ENCODE assay signal across 17 mouse cellular contexts in the genomic region with DNA sequence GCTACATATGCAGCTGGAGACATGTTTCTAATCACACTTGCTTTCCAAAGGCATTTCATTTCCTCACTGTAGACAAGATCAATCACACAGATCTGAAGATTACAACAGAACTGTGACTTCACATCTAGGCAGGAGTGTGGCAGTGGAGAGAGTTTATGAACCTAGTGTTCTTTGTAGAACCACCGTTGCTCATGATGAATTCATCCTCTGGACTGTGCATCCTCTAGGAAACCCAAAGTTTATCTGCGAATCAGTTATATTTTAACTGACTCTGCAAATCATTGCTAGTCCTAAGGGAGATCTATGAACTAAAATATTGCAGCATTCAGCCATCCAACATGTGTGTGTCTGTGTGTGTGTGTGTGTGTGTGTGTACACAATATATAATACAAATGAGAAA.
"Had no signal": no experiment of that assay in that cellular context is flagged by ENCODE, and none has a peak within 500 bp of the region (broad histone marks: within the 10 kb centered on the region; RNA-seq: fewer than 3 reads in every experiment).

No protein-coding gene starts in this region.

- ATAC-seq: lung, postnatal 0 days; midbrain, embryonic 13.5 days; midbrain, embryonic 15.5 days had no signal

- H3K4me1 ChIP-seq: megakaryocyte, embryonic 14.5 days; midbrain, embryonic 13.5 days; neural tube, embryonic 12.5 days had no signal

- H3K9ac ChIP-seq: lung, embryonic 15.5 days; midbrain, embryonic 13.5 days; midbrain, embryonic 15.5 days; neural tube, embryonic 12.5 days; stomach, embryonic 15.5 days had no signal

- DNase-seq: lung, adult 2 months; lung, postnatal 14 days; lung, postnatal 36 days; right cerebral cortex, postnatal 14 days; thymus, adult 2 months; thymus, postnatal 25 days; thymus, postnatal 4 days had no signal

- H3K36me3 ChIP-seq: lung, embryonic 15.5 days; midbrain, embryonic 13.5 days; midbrain, embryonic 15.5 days; neural tube, embryonic 12.5 days; stomach, embryonic 15.5 days had no signal

- H3K4me2 ChIP-seq: lung, embryonic 15.5 days; midbrain, embryonic 11.5 days; midbrain, embryonic 13.5 days; midbrain, embryonic 15.5 days; neural tube, embryonic 12.5 days; stomach, embryonic 15.5 days had no signal

- H3K9me3 ChIP-seq: lung, embryonic 15.5 days; megakaryocyte, embryonic 14.5 days; midbrain, embryonic 13.5 days; midbrain, embryonic 15.5 days; neural tube, embryonic 12.5 days; stomach, embryonic 15.5 days had no signal

- H3K27ac ChIP-seq: lung, embryonic 15.5 days; macrophage; midbrain, embryonic 13.5 days; midbrain, embryonic 15.5 days; neural tube, embryonic 12.5 days; stomach, embryonic 15.5 days; stomach, postnatal 0 days had no signal

- H3K27me3 ChIP-seq: lung, embryonic 15.5 days; megakaryocyte, embryonic 14.5 days; midbrain, embryonic 13.5 days; midbrain, embryonic 15.5 days; neural tube, embryonic 12.5 days; stomach, embryonic 15.5 days had no signal

- H3K4me3 ChIP-seq: lung, embryonic 15.5 days; megakaryocyte, embryonic 14.5 days; midbrain, embryonic 13.5 days; midbrain, embryonic 15.5 days; neural tube, embryonic 12.5 days; stomach, embryonic 15.5 days had no signal
